Mouse (Mus musculus): ENCODE measurements around the gene Cwc15. TPM values are rescaled to one million over a fixed set of nuclear protein-coding genes. Genes with fewer than 3 reads are reported as not detected.

Cwc15 gene
- polyA plus RNA-seq, 1 experiment from 2014 or later: 142 TPM

DNA sequence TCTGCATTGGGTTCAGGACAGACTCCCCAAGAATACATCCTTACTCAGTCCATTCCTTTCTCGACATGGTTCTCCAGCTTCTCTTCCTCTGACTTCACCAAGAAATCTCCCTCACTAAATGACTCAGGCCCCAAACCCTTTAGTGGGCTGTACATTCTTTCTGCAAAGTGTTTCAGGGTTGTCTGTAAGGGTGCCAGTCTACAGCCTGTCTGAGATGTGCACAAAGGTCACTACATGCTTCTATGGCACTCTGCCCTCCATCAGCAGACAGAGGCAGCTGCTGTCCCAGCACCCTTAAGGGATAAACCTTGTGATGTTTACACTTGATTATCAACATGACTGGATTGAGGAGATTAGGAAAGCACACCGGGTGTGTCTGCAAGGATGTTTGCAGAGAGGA, 21.3 kb downstream of the Cwc15 start:
- no peak overlapping the region for H3K27ac ChIP-seq
- no peak overlapping the region for H3K9ac ChIP-seq
- H3K4me3 ChIP-seq: no peak overlapping the region
- no peak for ATAC-seq (replicated peaks)
- H3K27me3 ChIP-seq (replicated peaks): no peaks in the 10 kb centered on the region
- H3K4me2 ChIP-seq: no peak overlapping the region
- H3K4me1 ChIP-seq: no peaks in the 10 kb centered on the region
- H3K9me3 ChIP-seq: no peaks in the 10 kb centered on the region
- WGBS: 47% methylated on average over 2 of the region's 2 CpGs
- no peaks in the 10 kb centered on the region for H3K36me3 ChIP-seq (replicated peaks)

DNA sequence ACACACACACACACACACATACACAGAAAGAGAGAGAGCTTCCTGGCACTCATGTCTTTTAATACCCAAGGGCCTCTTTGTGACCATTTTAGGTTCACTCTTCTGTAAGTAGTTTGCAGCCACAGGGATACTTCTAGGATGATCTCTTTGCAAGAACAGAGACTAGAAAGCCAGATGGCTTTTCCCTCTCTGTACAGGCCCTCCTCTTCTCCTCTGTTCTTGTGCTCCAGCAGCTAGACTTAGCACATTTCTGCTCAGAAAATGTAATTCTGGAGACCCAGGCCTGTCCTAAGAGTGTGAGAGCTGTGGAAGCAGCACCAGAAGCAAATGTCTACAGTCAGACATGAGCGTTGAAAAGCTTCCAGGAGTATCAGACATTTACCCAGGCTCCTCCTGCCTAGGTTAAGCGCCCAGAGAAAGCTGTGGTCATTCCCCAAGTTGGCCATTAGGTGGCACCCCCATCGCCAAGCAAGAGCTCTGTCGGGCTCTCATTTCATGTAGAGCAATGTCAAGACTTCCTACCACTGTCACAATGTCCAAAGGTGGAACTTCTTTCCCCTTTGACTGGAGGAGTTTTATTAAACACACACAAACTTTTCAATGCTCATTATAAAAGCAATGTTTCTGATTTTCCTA, 23.1 kb downstream of the Cwc15 start:
- 9% methylated on average over 4 of the region's 4 CpGs for WGBS

DNA sequence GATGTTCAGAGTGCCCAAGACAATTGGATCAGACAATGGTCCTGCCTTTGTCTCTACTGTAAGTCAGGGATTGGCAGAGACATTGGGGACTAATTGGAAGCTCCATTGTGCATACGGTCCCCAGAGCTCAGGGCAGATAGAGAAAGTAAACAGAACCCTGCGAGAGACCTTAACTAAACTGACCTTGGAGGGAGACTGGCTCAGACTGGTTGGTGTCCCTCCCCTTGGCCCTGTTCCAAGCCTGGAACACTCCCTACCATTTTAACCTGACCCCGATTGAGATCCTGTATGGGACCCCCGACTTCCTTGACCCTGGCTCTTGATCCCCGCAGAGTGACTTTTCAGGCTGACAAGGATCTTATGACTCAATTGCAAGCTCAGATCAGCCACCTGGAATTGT, 29.6 kb downstream of the Cwc15 start:
- no peaks in the 10 kb centered on the region for H3K27me3 ChIP-seq (replicated peaks)
- H3K4me1 ChIP-seq: peaks cover 4% of the 10 kb centered on the region; the same call in 1 of the 2 replicates
- H3K27ac ChIP-seq: no peak overlapping the region
- 68% methylated on average over 5 of the region's 5 CpGs for WGBS
- no peak overlapping the region for H3K4me3 ChIP-seq
- no peaks in the 10 kb centered on the region for H3K36me3 ChIP-seq (replicated peaks)
- H3K9ac ChIP-seq: no peak overlapping the region
- no peak for ATAC-seq (replicated peaks)
- no peaks in the 10 kb centered on the region for H3K9me3 ChIP-seq
- no peak overlapping the region for H3K4me2 ChIP-seq

More for the DNA sequence above, 23.1 kb downstream of the Cwc15 start:
- H3K9ac ChIP-seq: no peak overlapping the region
- no peak overlapping the region for H3K27ac ChIP-seq
- peak; percentile 93 for ATAC-seq (replicated peaks)
- H3K9me3 ChIP-seq: no peaks in the 10 kb centered on the region
- H3K4me1 ChIP-seq: no peaks in the 10 kb centered on the region
- no peaks in the 10 kb centered on the region for H3K36me3 ChIP-seq (replicated peaks)
- no peaks in the 10 kb centered on the region for H3K27me3 ChIP-seq (replicated peaks)
- no peak overlapping the region for H3K4me2 ChIP-seq
- H3K4me3 ChIP-seq: no peak overlapping the region

DNA sequence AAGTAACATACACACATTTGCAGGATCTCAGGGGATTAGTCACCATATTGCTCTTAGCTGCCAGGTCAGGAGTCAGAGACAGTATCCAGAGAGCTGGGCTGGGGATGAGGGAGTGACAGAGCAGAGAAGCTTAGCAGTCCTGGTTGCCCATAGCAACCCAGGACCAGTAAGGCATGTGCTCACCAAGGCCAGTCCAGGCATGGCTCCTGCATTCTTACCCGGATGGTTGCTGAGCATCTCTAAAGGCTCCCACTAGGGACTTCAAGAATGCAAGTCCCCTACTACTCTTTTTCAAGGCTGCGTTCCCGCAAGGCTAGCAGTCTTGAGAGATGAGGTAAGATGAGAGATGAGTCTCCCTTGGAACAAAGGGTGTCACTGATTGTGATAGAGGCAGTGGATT, 31.9 kb downstream of the Cwc15 start:
- H3K27me3 ChIP-seq (replicated peaks): no peaks in the 10 kb centered on the region
- H3K4me3 ChIP-seq: no peak overlapping the region
- H3K36me3 ChIP-seq (replicated peaks): no peaks in the 10 kb centered on the region
- peak; percentile 90 for ATAC-seq (replicated peaks)
- H3K4me1 ChIP-seq: peaks cover 4% of the 10 kb centered on the region; the same call in 1 of the 2 replicates
- no peak overlapping the region for H3K27ac ChIP-seq
- 11% methylated on average over 3 of the region's 3 CpGs for WGBS
- no peaks in the 10 kb centered on the region for H3K9me3 ChIP-seq
- no peak overlapping the region for H3K9ac ChIP-seq
- H3K4me2 ChIP-seq: no peak overlapping the region

DNA sequence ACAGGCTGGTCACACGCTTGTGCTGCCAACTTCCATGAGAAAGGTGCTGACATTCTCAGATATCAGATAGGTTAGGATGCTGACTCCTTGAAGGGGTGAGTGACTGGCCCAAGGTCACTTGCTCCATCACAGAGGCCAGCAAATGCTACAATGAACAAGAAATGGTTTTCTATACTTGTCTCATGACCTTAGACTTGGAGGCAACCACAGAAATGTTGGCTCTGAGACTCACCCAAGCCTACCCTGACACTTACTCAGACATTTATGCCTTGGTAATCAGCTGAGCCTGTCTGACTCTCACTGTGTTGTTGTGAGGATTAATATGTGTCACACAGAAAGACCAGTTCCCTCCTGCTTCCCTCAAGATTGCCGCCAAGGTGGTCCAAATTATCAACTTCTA, 33.2 kb downstream of the Cwc15 start:
- Histone ChIP-seq H3K4me2 (no peak overlapping the region), H3K4me3 (no peak overlapping the region), H3K36me3 (replicated peaks) (no peaks in the 10 kb centered on the region), H3K27ac (no peak overlapping the region), H3K9ac (no peak overlapping the region), H3K9me3 (no peaks in the 10 kb centered on the region), H3K4me1 (peaks cover 4% of the 10 kb centered on the region; the same call in 1 of the 2 replicates), H3K27me3 (replicated peaks) (no peaks in the 10 kb centered on the region)
- 87% methylated on average over 2 of the region's 2 CpGs for WGBS
- no peak for ATAC-seq (replicated peaks)

DNA sequence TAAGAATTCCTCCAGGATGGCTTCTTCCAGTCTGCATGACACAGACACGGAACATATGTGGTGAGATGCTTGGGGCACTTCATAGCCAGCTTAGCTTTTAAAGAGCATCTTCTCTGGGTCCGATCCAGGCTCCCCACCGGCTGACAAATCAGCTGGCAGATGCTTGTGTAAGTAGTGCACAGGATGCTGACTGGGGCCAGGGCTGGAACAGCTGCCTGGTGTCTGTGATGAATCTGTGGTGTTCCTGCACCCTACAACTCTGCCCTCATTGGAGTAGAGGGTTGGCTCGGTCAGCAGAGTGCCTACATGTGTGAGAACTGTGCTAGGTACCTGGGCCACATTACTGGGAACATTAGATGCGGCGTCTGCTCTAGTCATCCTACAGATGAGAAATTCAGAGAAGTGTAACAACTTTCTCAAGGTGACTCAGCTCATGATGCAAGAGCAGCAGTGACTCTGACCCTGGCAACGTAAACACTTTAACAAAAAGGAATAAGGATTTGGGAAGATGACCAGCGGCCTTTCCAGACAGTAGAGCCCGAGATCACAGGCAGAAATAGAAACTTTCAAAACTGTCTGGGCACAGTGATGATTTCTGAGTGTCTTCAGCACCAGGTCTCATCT, 34.5 kb downstream of the Cwc15 start:
- Histone ChIP-seq H3K27ac (no peak overlapping the region), H3K4me2 (no peak overlapping the region), H3K9ac (no peak overlapping the region), H3K4me1 (peaks cover 4% of the 10 kb centered on the region; the same call in 1 of the 2 replicates), H3K27me3 (replicated peaks) (no peaks in the 10 kb centered on the region), H3K4me3 (no peak overlapping the region), H3K36me3 (replicated peaks) (no peaks in the 10 kb centered on the region), H3K9me3 (no peaks in the 10 kb centered on the region)
- ATAC-seq (replicated peaks): no peak
- 84% methylated on average over 9 of the region's 9 CpGs for WGBS

DNA sequence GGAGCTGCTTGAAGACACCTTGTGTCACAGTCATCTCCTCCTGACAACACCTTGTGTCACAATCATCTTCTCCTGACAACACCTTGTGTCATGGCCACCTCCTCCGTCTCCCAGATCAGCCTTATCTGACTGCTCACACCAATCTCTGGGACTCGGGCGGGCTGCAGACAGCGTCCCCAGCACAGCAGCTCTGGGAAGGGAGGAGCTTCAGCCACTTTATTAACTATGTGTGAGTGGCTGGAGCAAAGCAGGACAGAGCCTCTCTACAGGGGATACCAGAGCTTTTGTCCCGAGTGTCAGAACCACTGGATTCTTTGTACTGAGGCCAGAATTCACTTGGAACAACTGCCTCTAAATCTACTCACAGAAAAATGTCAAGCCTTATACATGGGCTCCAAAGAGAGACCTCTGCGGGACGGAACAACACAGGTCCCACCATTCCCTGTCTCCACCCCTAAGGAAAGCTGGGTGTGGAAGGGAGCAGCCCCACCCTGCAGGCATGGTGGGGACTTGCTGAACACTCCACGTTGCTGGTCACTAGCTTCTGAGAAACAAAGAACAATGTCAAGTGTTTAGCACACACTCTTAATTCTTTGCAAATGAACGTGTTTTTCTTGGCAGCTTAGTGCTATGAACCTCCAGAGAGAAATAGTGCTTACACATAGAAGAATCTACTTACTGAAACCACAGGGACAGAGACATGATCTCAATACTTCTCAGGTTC, 43.8 kb downstream of the Cwc15 start:
- no peak for ATAC-seq (replicated peaks)
- no peak overlapping the region for H3K27ac ChIP-seq
- no peak overlapping the region for H3K4me2 ChIP-seq
- WGBS: 64% methylated on average over 9 of the region's 9 CpGs
- peaks cover 13% of the 10 kb centered on the region for H3K36me3 ChIP-seq (replicated peaks)
- no peak overlapping the region for H3K4me3 ChIP-seq
- no peaks in the 10 kb centered on the region for H3K27me3 ChIP-seq (replicated peaks)
- no peak overlapping the region for H3K9ac ChIP-seq
- H3K4me1 ChIP-seq: no peaks in the 10 kb centered on the region
- no peaks in the 10 kb centered on the region for H3K9me3 ChIP-seq

DNA sequence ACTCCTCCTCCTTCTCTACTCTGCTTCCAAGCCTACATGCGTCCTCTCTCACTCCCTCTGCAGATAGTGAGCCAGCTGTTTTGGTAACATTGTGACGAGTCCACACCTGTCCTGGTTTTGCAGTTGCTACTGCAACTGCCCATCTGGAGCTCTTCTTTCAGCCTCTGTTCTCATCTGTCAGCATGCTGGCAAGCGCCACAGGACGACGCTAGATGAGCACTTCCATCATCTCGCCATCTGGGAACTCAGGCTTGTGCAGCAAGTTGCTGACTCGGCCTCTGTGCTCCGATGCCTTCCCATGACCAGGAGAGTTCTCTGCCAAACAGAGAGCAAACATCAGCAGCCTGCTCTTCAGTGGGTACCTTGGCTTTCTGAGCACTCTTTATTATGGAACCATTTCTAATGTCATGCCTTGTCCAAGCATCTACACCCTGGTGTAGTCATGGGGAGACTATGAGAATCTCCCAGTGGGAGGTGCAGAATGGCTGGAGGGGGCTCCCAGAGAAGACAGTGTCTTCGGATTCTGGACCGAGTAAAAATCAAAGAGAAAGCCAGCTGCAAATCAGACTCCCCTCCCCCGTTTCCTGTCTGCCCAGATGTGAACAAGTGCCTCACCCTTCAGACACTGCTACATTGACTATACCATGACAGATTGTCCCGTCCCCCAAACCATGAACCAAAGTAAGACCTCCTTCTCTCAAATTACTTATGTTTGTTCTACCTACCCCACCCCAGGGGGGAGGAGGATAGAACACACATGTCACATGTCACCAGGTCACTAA, 47.4 kb downstream of the Cwc15 start:
- H3K4me2 ChIP-seq: no peak overlapping the region
- no peak for ATAC-seq (replicated peaks)
- no peak overlapping the region for H3K9ac ChIP-seq
- no peak overlapping the region for H3K27ac ChIP-seq
- peaks cover 27% of the 10 kb centered on the region for H3K36me3 ChIP-seq (replicated peaks)
- H3K4me1 ChIP-seq: no peaks in the 10 kb centered on the region
- no peak overlapping the region for H3K4me3 ChIP-seq
- WGBS: 85% methylated on average over 12 of the region's 12 CpGs
- H3K9me3 ChIP-seq: no peaks in the 10 kb centered on the region
- no peaks in the 10 kb centered on the region for H3K27me3 ChIP-seq (replicated peaks)

DNA sequence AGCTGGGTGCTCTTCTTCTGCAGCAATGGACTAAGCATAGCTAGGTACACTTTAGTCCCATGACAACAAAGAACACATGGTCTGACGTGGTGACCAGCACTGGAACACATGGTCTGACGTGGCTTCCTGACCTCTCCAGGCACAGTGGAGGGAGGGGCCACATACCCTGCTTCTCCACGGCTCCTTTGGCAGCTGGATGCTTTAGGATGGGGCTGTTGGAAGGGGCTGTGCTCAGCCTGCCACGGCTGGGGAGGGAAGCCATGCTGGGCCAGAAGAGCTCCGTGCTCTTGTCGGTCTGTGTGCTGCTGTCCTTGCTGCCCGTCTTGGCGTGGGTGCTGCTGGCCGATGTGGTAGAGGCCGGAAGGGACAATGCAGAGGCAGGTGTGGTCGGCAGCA, 47.9 kb downstream of the Cwc15 start:
- H3K9me3 ChIP-seq: no peaks in the 10 kb centered on the region
- no peak overlapping the region for H3K4me3 ChIP-seq
- peaks cover 28% of the 10 kb centered on the region for H3K36me3 ChIP-seq (replicated peaks)
- 0 out of 2 replicates have a peak, but pooled peaks have one; percentile 27 for ATAC-seq (replicated peaks)
- no peak overlapping the region for H3K9ac ChIP-seq
- no peak overlapping the region for H3K4me2 ChIP-seq
- no peaks in the 10 kb centered on the region for H3K27me3 ChIP-seq (replicated peaks)
- 91% methylated on average over 11 of the region's 11 CpGs for WGBS
- no peak overlapping the region for H3K27ac ChIP-seq
- H3K4me1 ChIP-seq: no peaks in the 10 kb centered on the region

DNA sequence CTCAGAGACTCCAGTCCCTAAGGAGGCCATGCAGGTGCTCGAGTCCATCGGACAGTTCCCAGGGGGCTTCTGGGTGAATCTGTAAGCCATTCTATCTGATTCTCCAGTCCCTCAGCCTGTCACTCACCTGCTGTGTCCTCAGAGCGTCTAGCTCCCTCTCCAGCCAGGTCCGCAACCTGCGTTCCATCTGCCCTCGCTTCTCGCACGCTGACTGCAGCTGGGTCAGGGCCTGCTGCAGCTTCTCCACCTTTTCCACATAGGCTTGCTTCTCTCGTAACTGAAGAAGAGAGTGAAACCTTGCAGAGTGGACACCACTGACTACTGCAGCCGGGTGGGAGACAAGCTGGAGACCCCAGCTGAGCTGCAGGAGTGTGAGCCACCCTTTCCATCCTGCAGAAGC, 57.9 kb downstream of the Cwc15 start:
- Histone ChIP-seq H3K27ac (no peak overlapping the region), H3K4me3 (no peak overlapping the region), H3K9ac (no peak overlapping the region), H3K4me1 (no peaks in the 10 kb centered on the region), H3K4me2 (no peak overlapping the region), H3K9me3 (no peaks in the 10 kb centered on the region), H3K27me3 (replicated peaks) (no peaks in the 10 kb centered on the region), H3K36me3 (replicated peaks) (peaks cover 20% of the 10 kb centered on the region; the same call in 1 of the 2 replicates)
- 94% methylated on average over 10 of the region's 10 CpGs for WGBS
- ATAC-seq (replicated peaks): no peak

DNA sequence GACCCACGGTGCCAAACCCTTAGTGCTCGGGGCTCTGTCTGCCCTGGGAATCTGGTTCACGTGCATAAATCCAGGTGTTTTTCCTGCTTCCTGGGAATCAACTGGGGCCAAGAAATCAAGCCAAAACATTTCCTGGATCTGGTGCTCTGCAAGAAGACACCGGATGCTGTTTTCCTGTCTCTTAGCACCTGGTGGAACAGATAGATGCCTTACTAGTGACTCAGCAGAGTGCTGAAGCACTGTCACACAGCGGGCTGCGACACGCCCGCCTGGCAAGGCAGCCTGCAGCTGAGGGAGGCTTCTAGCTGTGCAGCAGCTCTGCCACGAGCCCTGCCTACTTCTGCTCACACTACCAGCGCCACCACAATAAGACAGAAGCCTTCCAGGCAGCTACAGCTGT, 59.0 kb downstream of the Cwc15 start:
- Histone ChIP-seq H3K4me1 (no peaks in the 10 kb centered on the region), H3K27ac (no peak overlapping the region), H3K4me3 (no peak overlapping the region), H3K9ac (no peak overlapping the region), H3K4me2 (no peak overlapping the region), H3K27me3 (replicated peaks) (no peaks in the 10 kb centered on the region), H3K36me3 (replicated peaks) (peaks cover 14% of the 10 kb centered on the region; the same call in 1 of the 2 replicates), H3K9me3 (no peaks in the 10 kb centered on the region)
- WGBS: 84% methylated on average over 10 of the region's 10 CpGs
- ATAC-seq (replicated peaks): no peak

DNA sequence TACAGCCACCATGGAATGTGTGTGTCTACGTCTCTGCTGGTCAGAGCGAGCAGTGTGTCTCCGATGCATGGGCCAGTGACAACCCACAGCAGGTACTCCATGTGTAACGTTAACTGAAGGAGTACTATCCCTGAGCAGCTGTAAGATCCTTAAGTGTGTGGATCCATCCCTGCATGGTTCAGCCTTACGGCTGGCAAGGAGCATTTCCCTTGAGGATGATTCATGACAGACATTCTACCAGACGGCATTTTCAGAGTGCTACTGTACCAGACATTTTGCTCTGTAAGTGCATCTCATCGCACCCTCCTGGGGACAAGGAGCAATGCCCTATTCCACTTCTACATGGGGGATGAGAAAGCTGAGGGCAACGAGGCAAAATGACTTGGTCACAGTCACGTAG, 59.6 kb downstream of the Cwc15 start:
- Histone ChIP-seq H3K36me3 (replicated peaks) (peaks cover 14% of the 10 kb centered on the region; the same call in 1 of the 2 replicates), H3K9ac (no peak overlapping the region), H3K27ac (no peak overlapping the region), H3K27me3 (replicated peaks) (no peaks in the 10 kb centered on the region), H3K4me1 (no peaks in the 10 kb centered on the region), H3K9me3 (no peaks in the 10 kb centered on the region), H3K4me2 (no peak overlapping the region), H3K4me3 (no peak overlapping the region)
- 87% methylated on average over 9 of the region's 9 CpGs for WGBS
- no peak for ATAC-seq (replicated peaks)
